Mouse (Mus musculus) embryonic stem cell, embryonic (primary cell): ENCODE measurements at regions not wholly inside any gene's neighbourhood (a gene's known extent, or its start where the extent isn't known, plus 50 kb on each side); places are given as distances from the start of the nearest gene placed in this dataset.

ENCODE experiments used
- CTCF ChIA-PET, 4 experiments: fragments of 300-600 bp in 2 of 4; fragments of 350-600 bp in 2 of 4; sonication (Branson Sonifier 250); formaldehyde crosslinking; loops; one replicate each; lab custom pipeline; 2022; ENCODE audit warnings: inconsistent platforms in 2 of 4; lab: Charles Lee
- POLR2A ChIA-PET, 4 experiments: fragments of 300-600 bp in 2 of 4; fragments of 350-600 bp in 2 of 4; sonication (Branson Sonifier 250); formaldehyde crosslinking; loops; one replicate each; lab custom pipeline; 2022; ENCODE audit warnings: antibody characterized with exemption in 4 of 4, inconsistent platforms in 1 of 4; lab: Charles Lee

GRCm38 (mm10) chr1:80812906-80813305, 54.6 kb upstream of the Dock10 start:
- POLR2A ChIA-PET: no interaction called here
- CTCF ChIA-PET: no interaction called here
